21 mouse cellular contexts compared by ENCODE assay signal in the genomic region with DNA sequence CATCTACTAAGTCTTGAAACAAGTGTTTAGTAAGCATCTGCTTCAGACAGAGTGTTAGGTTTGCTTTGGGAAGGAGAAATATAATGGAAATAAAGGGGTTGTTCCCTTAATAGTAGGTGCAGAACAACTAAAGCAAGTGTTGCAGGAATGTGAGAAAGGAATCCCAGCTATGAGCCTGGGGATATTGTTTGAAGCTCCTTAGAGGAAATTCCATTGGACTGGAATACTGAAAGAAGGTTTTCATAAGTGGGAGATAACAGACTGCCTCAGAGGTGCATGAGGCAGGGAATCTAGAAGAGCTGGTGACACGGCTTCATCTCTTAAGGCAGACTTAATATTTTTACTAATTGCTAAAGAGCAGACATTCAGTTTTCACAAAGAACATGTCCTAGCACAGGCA.
DNase-seq lines count a peak whose midpoint lies in the region; ATAC-seq and TF ChIP-seq lines count a peak whose summit lies in the region.
"Had no signal": no experiment of that assay in that cellular context is flagged by ENCODE, and none has a peak within 500 bp of the region (broad histone marks: within the 10 kb centered on the region; RNA-seq: fewer than 3 reads in every experiment).

No protein-coding gene starts in this region.

- no peak overlapping the region for H3K4me2 ChIP-seq in lung, embryonic 14.5 days
- H3K4me2 ChIP-seq: embryonic facial prominence, embryonic 12.5 days; embryonic facial prominence, embryonic 15.5 days; heart, embryonic 13.5 days; hindbrain, embryonic 12.5 days; hindbrain, embryonic 15.5 days had no signal

- no peaks in the 10 kb centered on the region for H3K36me3 ChIP-seq in lung, embryonic 14.5 days (ENCODE audit: insufficient read depth)
- H3K36me3 ChIP-seq: embryonic facial prominence, embryonic 12.5 days; embryonic facial prominence, embryonic 15.5 days; heart, embryonic 13.5 days; hindbrain, embryonic 12.5 days; hindbrain, embryonic 15.5 days had no signal

- ATAC-seq in lung, embryonic 14.5 days (ENCODE audit: insufficient read depth), result peak; percentile 31; the same call in 1 of the 2 replicates
- ATAC-seq in megakaryocyte progenitor cell, adult 5-6 weeks (replicated peaks; ENCODE audit: poor library complexity), result no peak
- ATAC-seq: CD4-positive, CD25-positive, alpha-beta regulatory T cell, adult 4 months; forebrain, embryonic 14.5 days had no signal

- DNase-seq in lung, embryonic 14.5 days, result peak; percentile 16
- no peak for DNase-seq in lung, postnatal 4 days
- peak; percentile 24 for DNase-seq in lung, postnatal 25 days (ENCODE audit: low spot score)
- DNase-seq in lung, adult 18-20 months, result no peak
- DNase-seq in Muller cell, postnatal 12 days (ENCODE audit: inconsistent ontology term), result peak; percentile 22
- DNase-seq: adrenal gland, postnatal 10 days; adrenal gland, postnatal 36 days; cerebellum, adult 11 months; cerebellum, adult 2 months; cerebellum, adult 9-11 months; cerebellum, postnatal 25 days; gastrocnemius, postnatal 25 days; heart, adult 18-20 months had no signal

- H3K9ac ChIP-seq in lung, embryonic 14.5 days, result no peak overlapping the region
- H3K9ac ChIP-seq: embryonic facial prominence, embryonic 12.5 days; embryonic facial prominence, embryonic 15.5 days; heart, embryonic 13.5 days; hindbrain, embryonic 12.5 days; hindbrain, embryonic 15.5 days had no signal

- no peak overlapping the region for H3K4me3 ChIP-seq in lung, embryonic 14.5 days (ENCODE audit: low read depth, low read length)
- H3K4me3 ChIP-seq: embryonic facial prominence, embryonic 12.5 days; embryonic facial prominence, embryonic 15.5 days; heart, embryonic 13.5 days; hindbrain, embryonic 12.5 days; hindbrain, embryonic 15.5 days had no signal

- 39% methylated on average over 1 of the region's 1 CpGs for WGBS in lung, embryonic 14.5 days

- H3K27me3 ChIP-seq in lung, embryonic 14.5 days (ENCODE audit: insufficient read depth, low read length), result no peaks in the 10 kb centered on the region
- H3K27me3 ChIP-seq: embryonic facial prominence, embryonic 12.5 days; embryonic facial prominence, embryonic 15.5 days; heart, embryonic 13.5 days; hindbrain, embryonic 12.5 days; hindbrain, embryonic 15.5 days had no signal

- no peak overlapping the region for H3K27ac ChIP-seq in lung, embryonic 14.5 days (ENCODE audit: low read depth)
- H3K27ac ChIP-seq: embryonic facial prominence, embryonic 12.5 days; embryonic facial prominence, embryonic 15.5 days; heart, embryonic 13.5 days; hindbrain, embryonic 12.5 days; hindbrain, embryonic 15.5 days had no signal

- no peaks in the 10 kb centered on the region for H3K4me1 ChIP-seq in lung, embryonic 14.5 days (ENCODE audit: insufficient read depth)
- H3K4me1 ChIP-seq: embryonic facial prominence, embryonic 12.5 days; embryonic facial prominence, embryonic 15.5 days; hindbrain, embryonic 12.5 days; hindbrain, embryonic 15.5 days had no signal

- TF ChIP-seq CTCF in lung, embryonic 14.5 days (IDR thresholded peaks at IDR 0.05; ENCODE audit: low read depth), result no peak

- no peaks in the 10 kb centered on the region for H3K9me3 ChIP-seq in lung, embryonic 14.5 days (ENCODE audit: low read depth, low read length)
- H3K9me3 ChIP-seq: embryonic facial prominence, embryonic 12.5 days; embryonic facial prominence, embryonic 15.5 days; heart, embryonic 13.5 days; hindbrain, embryonic 12.5 days; hindbrain, embryonic 15.5 days had no signal

Comparison
In these comparisons a context has a peak if more than half of its experiments do, and no peak if none do; other contexts are left out.
1. DNase-seq: peak in lung, embryonic 14.5 days (single experiment), lung, postnatal 25 days (single experiment) and Muller cell, postnatal 12 days (single experiment); none in lung, postnatal 4 days (0 of 2) and lung, adult 18-20 months (0 of 2).